Mouse (Mus musculus) liver, adult 2 months (tissue): ENCODE results near the gene Selenom.
A peak's percentile ranks its signal among the peaks of the same experiment; 100 is the strongest.

Experiments
- CTCF ChIP-seq: fragments of 200-500 bp; IDR thresholded peaks from 2 replicates; pipeline ENCODE4 v1.5.1; 2011; ENCODE audit warnings: low read depth, low read length, control low read depth
- POLR2A ChIP-seq: fragments of 200-500 bp; IDR thresholded peaks from 2 replicates; pipeline ENCODE4 v1.6.1; 2011; ENCODE audit warnings: low read length, control low read depth; ENCODE audit not compliant: insufficient read depth; ENCODE audit errors: extremely low read depth

DNA sequence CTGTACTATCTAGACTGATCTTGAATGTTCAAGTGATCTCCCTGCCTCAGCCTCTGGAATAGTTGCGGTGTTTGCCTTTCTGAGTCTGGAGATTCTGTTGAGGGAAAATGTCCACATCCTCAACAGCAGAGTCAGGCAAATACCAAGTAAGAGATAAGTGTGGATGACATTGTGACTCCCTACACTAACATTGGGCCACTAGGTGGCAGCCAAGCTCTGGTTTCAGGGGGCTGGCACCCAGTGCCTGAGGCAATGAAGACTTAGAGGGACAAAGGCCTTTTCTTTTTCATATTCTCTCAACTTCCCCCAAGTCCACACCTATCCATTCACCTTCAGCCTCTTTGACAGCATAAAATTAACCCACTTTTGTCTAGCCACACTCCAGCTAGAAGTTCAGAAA is 42.0 kb upstream of the Selenom start:
- TF ChIP-seq CTCF (peak; percentile 93), POLR2A (no peak)
